Mouse (Mus musculus) cerebellum, adult 9-11 months (tissue): Measurements from ENCODE around the gene Apobec2.
A peak's percentile ranks its signal among the peaks of the same experiment; 100 is the strongest.

ENCODE experiments used
- DNase-seq: peaks from one replicate; pipeline ENCODE4 v3.0.0; 2022

Gene Apobec2

DNA sequence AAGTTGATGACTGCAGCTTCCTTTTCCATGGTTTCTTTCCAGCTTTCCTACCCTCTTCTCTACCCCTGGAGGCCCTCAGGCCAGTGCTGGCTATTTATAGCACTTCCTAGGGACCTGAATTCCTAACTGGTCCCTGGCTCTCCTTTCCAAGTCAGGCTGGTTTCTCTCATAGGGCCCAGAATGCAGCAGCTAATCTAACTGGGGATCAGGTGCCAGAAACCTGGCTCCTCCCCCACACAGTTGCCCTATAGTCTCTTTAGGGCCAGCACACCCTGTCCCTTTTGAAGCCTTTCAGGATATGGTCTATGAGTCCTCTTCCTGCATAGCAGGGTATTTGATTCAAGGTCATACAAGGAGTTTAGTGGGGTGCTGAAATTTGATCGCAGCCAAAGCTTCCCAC lies 3.8 kb upstream of the Apobec2 start:
- DNase-seq = no peak

DNA sequence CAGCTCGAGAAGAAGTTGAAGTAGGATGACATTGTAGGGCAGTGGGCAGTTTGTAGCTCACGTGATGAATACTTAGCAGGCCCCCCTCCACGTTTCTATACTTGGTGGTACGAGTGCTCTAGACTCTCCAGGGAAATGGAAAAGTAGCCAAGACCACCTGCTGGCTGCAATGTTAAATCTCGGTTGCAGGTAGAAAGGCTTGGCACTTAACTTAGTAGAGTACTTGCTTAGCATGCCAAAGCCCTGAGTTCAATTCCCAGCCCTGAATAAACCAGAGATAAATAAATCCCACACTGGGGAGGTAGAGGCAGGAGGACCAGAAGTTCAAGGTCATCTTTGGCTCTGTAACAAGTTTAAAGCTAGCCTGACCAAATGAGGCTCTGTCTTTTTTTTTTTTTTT lies 1.7 kb upstream of the Apobec2 start:
- no peak for DNase-seq

DNA sequence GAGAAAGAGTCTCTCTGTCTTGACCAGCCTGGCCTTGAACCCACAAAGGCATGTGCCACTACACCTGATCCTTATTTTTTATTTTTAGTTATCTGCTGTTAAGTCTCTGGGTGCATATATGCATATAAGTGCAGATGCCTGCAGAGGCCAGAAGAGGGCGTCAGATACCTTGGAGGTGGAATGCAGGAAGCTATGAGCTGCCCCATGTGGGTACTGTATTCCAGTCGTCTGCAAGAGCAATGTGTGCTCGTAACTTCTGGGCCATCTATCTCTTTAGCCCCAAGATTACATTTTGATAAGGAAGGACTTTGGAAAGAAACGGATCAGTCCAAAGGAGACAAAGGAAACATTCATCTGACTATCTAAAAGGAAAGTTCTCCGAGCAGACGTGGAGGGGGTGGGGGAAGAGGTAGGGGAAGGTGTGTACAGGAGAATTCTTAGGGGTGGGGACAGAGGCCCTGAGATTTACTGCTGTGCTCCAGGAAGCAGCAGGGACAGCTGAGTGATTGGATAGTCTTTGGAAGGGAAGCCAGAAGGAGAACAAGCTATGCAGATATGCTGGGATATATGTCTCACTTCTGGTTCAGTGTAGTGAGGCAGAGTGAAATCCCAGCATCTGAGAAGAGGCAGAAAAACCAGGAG lies 1.1 kb upstream of the Apobec2 start:
- no peak for DNase-seq

DNA sequence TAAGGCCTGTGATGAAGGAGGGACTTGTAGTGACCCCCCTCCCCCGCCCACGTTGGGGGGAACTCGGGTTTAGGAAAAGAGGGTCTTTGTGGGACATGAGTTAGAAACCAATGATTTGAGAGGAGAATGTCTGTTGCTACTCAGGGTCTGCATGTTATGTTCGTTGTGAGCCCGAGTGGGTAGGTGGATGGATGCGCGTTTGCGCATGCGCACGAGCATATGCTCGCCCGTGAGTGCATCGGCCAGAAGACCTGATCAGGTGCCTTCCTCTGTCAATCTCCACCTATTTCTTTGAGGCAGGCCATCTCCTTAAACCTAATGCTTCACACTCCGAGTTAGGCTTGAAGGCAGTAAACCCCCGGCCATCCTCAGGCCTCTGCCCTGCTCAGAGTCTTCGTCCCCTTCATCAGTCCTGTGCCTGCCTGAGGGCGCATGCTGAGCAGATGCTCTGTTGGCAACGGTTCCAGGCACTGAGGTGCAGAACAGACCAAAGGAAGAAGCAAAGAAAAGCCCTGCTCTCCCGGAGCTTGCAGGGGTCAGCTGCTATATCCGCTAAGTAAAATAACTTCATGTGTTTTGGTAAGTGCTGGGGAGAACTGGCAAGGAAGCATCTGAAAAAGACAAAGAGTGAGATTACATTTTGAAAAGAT lies 401 bp upstream of the Apobec2 start:
- no peak for DNase-seq

DNA sequence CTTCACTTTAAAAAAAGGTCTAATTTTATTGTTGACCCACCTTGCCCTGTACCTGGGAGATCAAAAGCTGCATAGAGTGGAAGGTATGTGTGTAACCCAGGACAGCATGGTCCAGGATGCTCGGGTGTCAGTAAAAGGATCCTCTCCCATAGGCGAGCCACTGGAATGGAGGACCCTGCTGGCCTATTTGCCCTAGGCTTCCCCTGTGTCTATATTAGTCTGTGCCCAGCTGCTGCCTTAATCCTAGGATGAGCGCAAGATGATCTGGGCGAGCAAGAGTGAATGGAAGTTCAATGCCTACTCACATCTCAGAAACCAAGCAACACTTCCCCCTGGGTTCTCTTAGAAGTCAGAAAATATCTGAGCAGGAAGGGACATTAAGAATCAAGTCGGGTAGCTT lies 1.7 kb downstream of the Apobec2 start:
- DNase-seq = no peak

DNA sequence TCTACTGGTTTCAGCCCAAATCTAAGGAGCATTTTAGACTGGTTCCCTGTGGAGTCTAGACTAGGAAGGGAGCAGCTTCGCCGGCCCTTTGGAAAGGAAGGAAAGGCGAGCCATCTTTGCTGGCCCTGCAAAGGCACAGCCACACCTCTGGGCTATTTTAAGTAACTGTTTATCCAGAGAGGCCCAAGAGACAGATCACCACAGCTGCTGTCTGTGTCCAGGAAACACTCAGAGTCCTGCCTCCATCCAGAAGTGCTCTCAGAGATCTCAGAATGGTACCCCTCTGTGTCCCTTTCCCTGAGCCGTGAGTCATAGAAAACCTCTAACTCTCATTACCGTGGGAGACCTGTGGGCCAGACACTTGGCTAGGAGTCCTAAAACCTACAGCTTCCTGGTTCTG lies 2.3 kb downstream of the Apobec2 start:
- DNase-seq = no peak

DNA sequence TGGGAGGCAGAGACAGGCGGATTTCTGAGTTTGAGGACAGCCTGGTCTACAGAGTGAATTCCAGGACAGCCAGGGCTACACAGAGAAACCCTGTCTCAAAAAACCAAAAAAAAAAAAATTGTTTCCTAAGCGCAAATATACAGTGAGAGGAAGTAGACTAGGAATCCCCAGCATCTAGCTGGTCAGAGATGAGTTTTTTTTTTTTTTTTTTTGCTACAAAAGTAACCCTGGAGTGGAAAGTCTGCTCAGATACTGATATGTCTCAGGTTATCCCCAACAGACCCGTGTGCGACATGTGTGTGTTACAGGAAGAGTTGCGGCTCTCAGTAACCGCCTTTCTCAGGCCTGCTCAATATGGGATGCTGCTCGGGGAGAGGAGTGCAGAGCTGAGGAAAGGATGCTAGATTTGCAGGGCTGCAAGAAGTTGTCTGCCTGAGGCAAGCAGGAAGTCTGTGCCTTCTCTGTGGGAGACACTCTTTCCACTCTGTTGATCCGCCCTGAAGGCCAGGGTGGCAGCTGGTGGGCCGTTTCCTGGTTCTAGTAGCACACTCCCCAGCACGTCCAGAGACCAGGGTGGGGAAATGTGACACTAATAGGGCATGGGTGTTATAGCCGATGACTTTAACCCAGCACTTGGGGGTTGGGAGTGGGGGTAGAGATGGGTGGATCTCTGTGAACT lies 4.7 kb downstream of the Apobec2 start:
- no peak for DNase-seq

DNA sequence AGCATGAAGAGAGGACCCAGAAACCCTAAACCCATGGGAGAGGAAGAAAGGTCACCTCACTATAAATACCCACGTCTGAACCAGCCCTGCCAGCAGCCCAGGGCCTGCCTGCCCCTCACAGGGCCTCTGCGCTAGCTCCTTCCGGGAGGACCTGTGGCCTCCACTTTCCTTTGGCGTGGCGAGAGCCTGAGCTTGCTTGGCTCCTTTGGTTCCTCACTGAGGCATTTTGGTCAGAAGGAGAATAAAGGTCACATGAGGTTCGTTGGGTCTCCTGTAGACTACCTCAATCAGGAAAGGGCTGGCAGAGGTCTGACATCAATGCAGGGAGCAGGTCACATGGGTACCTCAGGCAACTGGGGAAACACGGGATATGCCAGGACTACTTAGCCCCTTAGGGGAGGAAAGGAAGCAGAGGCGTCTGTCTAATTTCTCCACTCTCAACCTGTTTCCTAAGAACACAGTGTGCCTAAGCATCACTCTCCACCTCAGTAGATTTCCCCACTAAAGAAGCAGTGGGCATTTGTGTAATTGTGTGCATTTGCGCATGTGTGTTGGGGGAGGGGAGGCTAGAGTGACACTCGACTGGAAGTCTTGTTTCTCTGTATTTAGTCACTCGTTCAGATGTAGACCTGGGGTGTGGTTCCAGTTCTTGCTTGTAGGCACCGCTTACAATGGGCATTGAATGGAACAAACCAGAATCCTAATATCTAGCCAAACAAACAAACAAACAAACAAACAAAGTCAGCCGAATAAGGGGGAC lies 5.6 kb downstream of the Apobec2 start:
- DNase-seq = no peak

DNA sequence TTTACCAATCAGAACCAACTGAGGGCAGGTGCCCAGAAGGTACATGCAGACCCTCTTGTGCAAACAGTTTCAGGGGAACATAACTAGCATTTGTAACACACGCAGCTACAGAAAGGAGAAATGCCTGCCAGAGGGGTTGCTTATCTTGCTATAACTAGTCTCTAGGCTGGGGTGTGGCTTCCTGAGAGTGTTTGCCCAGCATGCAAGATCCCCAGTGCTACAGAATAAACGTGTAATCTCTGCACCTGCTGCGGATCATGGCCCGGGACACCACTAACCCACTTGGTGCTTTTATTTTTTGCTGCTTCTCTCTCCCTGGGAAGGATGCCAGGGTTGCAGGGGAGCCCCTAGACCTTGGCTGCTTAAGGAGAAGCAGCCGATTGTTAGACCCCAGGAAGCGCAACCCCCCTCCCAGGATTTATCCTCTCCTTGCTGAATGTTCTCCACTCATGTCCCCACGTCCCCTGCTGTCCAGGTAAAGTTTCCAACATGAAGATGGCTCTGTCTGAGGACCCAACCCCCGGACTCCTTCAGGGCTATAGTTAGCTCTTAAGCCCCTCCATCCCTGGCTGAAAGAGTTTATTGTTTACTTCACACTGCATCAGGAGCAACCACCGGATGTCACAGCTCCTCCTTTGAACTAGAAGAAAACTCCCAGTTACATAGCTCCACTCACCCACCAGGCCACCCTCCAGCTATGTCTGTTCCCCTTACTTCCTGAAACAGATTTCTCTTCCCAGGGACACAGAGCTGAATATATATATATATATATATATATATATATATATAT lies 6.7 kb downstream of the Apobec2 start:
- no peak for DNase-seq

DNA sequence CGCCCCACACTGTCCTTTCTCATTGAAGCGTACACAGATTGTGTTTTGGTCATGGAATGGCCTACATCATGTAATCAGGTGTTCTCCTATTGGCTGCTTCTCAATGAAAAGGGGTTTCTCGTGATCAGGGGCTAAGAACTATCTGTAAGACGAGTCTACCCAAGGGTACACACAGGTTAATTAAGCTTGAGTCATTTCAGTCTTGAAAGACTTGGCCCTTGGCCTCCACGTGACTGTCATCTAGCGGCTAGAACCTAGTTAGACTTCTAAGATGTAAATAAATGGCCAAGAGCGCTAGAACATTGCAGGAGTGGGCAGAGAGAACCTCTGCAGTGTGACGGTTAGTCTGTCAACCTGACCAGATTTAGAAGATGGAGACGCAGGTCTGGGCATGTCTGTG lies 8.5 kb downstream of the Apobec2 start:
- no peak for DNase-seq

DNA sequence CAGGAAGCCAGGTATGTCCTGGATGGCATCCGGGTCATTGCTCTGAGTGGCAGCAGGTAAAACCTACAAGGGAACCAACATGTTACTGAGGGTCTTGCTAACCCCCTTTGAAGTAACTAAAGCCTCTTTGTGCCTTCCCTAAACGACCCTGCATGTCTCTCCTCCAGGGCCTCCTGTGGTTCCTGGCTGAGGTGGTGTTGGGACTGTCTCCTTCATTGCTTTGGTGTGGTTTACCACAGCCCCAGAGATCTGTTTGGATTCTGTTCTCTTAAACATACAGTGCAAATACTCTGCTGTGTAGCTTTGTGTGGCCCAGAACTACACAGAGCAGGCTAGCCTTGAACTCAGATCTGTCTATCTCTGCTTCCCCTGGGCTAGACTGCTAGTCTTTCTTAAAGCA lies 13.2 kb downstream of the Apobec2 start:
- no peak for DNase-seq

DNA sequence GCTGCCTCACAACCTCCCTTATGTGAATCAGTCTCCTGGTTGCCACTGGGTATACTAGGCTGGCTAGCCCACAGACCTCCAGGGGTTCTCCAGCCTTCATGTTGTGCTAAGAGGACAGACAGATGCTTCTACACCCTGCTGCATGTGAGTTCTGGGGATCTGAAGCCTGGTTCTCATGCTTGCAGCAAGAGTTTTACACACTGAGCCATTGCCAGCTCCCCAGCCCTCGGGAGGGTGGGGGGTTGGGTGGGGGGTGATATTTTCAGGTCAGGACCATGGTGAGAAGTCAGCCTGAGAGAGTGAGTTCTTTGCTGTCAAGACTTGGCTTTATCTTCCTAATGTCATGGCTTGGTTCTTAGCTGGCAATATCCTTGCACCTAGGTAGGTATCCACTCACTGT lies 13.9 kb downstream of the Apobec2 start:
- no peak for DNase-seq

DNA sequence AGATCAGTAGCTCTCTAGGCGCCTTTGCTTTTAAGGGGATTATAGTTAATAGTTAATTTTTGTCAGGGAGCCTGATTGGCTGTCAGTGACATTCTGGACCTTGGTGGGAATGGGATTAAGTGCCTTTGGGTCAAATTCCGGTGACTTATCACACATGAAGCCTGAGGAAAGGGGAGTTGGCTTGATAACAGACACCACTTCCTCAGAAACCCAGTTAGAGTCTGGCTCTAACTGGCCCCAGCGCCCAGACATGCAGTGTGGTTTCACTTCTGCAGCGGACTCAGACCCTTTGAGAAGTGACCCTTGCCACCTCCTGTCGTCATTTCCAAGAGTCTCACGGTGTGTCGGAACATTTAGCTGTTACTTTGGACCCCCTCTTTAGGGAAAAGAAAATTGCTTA lies 14.6 kb downstream of the Apobec2 start:
- DNase-seq = no peak

DNA sequence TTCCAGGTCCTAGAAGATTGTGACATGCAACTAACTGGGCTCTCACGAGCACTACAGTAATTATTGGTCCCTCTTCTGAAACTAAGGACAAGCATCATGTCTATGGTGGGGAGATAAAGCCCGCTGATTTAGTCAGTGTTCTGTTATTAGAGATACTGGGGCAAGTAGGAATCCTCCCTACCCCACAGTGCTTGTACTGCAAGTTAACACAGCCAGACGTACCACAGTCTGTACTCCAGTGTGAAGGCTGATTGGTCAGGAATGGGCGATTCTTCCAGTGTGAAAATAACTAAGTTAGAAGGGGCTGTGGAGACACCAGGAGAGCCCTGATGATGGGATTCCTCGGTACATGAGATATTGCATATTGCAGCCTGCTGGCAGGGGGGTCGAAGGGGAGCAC lies 15.2 kb downstream of the Apobec2 start:
- no peak for DNase-seq

DNA sequence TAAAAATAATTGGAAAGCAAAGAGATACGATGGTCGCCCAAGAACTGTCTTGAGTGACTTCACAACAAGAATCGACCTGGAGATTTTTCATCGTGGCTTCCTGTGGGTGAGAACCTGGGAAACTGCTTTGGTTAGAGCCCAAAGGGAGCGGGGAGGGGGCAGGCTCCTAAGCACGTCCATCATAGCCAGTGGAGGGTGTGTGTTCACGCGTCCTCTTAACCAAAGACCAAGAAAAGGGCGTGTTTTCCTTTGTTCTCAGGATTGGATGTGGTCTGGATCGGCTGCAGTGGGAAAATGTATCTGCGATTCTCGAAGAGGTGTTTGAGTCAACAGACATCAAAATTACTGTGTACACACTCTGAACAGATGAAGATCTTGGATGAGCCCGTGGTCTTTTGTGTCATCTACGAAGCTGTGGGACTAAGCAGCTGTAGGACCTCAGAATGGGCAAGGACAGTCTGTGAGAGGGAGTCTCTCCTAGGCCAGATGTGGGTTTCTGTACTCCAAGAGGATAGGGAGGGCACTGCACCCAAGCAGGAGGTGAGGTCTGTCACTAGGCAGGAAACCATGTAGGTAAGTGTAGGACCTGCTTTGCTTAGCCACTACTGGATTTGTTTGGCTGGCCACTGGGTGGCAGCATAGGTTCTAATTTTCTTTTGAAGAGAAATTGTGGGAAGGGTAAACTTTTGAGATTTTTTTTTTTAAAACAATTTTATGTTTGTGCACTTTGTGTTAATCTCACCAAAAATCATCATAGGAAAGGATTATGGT lies 16.1 kb downstream of the Apobec2 start:
- DNase-seq = peak; percentile 57

DNA sequence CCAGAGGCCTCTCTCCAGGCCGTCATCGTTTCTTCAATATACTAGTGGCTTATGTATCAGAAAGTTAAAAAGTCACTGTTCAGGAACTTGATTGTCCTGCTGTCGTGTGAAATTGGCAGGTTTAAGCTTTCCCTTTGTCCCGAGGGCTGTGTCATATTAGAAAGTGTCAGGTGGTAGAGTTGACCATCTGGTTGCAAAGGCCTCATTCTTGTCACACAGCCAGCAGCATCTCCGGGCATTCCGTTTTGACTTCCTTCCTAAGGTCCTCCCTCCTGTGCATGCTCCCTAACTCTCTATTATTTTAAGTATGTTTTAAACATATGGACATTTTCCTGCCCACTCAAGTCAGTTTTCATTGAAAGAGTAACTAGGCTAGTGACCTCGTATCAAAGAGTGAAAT lies 16.7 kb downstream of the Apobec2 start:
- DNase-seq = peak; percentile 77

DNA sequence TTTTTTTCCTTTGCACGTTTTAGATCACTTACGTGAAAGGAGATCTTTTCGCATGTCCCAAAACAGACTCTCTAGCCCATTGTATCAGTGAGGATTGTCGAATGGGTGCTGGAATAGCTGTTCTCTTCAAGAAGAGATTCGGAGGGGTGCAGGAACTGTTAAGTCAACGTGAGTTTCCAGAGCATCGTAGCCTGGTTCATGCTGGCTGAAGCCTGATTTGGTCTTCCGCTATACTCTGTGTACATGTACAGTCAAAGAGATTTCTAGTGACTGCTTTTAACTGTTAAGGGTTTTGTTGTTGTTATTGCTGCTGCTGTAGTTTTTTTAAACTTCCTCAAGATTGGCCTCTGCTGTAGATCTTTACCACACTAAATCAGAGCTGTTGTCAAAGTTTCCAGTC lies 21.5 kb downstream of the Apobec2 start:
- peak; percentile 38 for DNase-seq

DNA sequence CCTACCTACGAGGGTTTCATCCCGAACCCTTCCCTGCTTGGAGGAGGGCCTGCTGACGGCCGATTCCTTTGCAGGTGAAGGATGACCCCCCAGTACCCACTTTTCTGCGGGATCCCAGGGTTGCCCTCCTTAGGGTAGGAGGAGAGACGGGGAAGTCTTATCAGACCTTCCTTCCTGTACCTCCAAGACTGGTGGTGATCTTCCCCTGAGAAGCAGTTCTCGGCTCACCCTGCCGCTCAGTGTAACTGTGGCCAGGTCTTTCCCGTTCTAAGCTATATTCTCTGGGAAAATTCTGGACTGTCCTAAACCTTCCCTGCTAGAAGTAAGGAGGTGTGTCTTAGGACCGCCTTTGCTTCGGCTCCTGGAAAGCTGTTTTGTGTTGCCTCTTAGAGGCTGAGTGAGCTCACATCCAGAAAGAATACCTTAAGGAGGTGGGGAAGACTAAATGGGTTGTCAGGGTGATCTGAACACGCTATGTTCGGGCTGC lies 22.4 kb downstream of the Apobec2 start:
- DNase-seq = no peak

DNA sequence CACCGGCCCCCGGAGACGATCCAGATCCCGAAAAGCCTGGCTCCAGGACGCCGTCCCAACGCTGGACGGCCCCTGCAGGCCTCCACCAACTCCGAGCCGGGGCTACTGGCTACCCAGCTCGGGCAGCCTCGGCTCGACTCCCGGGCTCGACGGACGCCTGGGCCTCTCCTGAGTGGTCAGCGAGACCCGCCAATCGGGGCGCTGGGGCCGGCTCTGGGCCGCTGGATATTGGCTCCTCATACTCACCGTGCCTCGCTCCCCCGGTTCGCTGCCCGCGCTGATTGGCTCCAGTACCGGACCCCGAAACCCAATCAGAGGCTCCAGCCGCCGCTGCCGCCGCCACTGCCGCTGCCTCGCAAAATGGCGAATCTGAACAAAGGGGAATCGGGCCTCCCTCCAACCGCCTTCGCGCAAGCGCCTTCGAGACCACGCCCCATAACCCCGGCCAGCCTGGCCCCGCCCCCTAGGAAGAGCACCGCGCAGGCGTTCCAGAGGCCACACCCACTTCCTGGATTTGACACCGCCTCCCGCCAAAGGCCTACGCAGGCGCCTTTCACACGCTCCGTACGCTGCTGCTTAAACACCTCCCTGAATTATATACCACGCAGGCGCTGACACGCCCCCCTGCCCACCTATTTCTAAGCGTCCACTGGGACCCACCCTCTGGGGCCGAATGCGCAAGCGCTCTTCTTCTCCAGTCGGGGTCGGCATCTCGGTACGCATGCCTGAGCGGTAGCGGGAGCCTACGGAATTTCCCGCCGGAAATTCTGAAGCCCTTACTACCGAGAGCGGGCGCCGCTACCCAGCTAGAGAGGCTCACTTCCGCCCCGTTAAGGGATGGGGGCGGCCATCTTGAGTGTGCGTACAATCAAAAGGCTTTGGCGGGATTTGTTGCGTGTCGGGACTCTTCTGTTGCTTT lies 23.1 kb downstream of the Apobec2 start, which contains the start of the genes Nfya and Oard1:
Nfya (minus strand) TSS at position 527 of the 919 bp plus-strand sequence.
Oard1 (plus strand) TSS at position 635 of the 919 bp plus-strand sequence.
- peak; percentile 100 for DNase-seq

DNA sequence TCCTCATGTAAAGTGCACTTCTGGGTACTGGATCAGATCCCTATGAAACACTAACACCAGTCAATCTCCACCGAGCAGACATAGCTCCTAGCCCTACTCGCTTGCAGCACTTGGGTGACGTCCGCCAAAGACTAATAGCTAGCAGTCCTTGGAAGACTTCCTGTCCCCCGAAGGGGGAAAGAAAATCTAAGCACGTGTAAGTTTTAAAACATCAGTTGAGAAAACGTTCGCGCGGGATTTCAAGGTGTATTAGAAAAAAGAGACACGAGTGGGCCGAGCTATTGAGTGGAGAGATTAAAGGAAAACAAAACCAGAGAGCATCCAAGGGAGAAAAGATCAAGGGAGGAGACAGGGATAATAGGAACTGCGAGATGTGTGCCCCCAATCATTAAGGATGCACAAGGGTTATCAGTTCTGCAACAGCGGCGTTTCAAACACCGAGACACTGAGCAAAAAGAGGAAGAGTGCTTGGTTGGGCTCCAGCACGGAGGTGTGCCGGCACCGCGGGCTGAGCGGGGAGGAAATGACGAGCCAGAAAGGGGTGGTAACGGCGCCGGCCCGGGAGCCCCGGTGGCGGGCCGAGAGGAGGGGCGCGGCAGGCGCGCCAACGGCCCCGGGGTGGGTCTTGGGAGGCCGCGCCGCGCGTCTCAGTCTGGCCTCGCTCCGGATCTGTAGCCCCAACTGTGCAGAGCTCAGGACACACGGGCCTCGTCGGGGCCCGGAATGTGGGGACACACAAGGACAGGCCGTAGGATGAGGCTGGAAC lies 24.0 kb downstream of the Apobec2 start:
- peak; percentile 86 for DNase-seq
